Mouse (Mus musculus): Measurements from ENCODE around the gene Slc2a6. TPM values are rescaled to one million over a fixed set of nuclear protein-coding genes. Genes with fewer than 3 reads are reported as not detected.

Gene Slc2a6
- not detected for polyA plus RNA-seq (2015; fragmentation: Illumina TruSeq; extraction: RNeasy Lipid Tissue Mini Kit (QIAGEN cat#74804); ENCODE audit: insufficient read depth, low read depth, low replicate concordance)

GRCm38 (mm10) chr2:27027618-27028436, at the start of gene Slc2a6:
TSS of gene Slc2a6 (minus strand) at chr2:27027998.

GRCm38 (mm10) chr2:27071978-27072377, 44.2 kb upstream of the Slc2a6 start, which contains the start of gene Mymk:
TSS of gene Mymk (minus strand) at chr2:27072179.

GRCm38 (mm10) chr2:27009714-27010244, 18.0 kb downstream of the Slc2a6 start, which contains the start of gene Cacfd1:
TSS of gene Cacfd1 (plus strand) at chr2:27009926.

GRCm38 (mm10) chr2:26973116-26973515, 54.7 kb downstream of the Slc2a6 start, which contains the start of gene Adamts13:
TSS of gene Adamts13 (plus strand) at chr2:26973416.

Other genes starting within 250 kb of the Slc2a6 start
- not detected for gene Abo, start 163.0 kb downstream of the Slc2a6 start, polyA plus RNA-seq (2015; fragmentation: Illumina TruSeq; extraction: RNeasy Lipid Tissue Mini Kit (QIAGEN cat#74804); ENCODE audit: insufficient read depth, low read depth, low replicate concordance)
- 4.1 TPM for gene Surf6, start 125.1 kb downstream of the Slc2a6 start, polyA plus RNA-seq (2015; fragmentation: Illumina TruSeq; extraction: RNeasy Lipid Tissue Mini Kit (QIAGEN cat#74804); ENCODE audit: insufficient read depth, low read depth, low replicate concordance)
- 7.5 TPM for gene Med22, start 117.3 kb downstream of the Slc2a6 start, polyA plus RNA-seq (2015; fragmentation: Illumina TruSeq; extraction: RNeasy Lipid Tissue Mini Kit (QIAGEN cat#74804); ENCODE audit: insufficient read depth, low read depth, low replicate concordance)
- 474 TPM for gene Rpl7a, start 117.2 kb downstream of the Slc2a6 start, polyA plus RNA-seq (2015; fragmentation: Illumina TruSeq; extraction: RNeasy Lipid Tissue Mini Kit (QIAGEN cat#74804); ENCODE audit: insufficient read depth, low read depth, low replicate concordance)
- gene Surf2, start 111.6 kb downstream of the Slc2a6 start, polyA plus RNA-seq (2015; fragmentation: Illumina TruSeq; extraction: RNeasy Lipid Tissue Mini Kit (QIAGEN cat#74804); ENCODE audit: insufficient read depth, low read depth, low replicate concordance) = 24.0 TPM
- gene Surf1, start 111.5 kb downstream of the Slc2a6 start, polyA plus RNA-seq (2015; fragmentation: Illumina TruSeq; extraction: RNeasy Lipid Tissue Mini Kit (QIAGEN cat#74804); ENCODE audit: insufficient read depth, low read depth, low replicate concordance) = 20.5 TPM
- 38.4 TPM for gene Surf4, start 94.1 kb downstream of the Slc2a6 start, polyA plus RNA-seq (2015; fragmentation: Illumina TruSeq; extraction: RNeasy Lipid Tissue Mini Kit (QIAGEN cat#74804); ENCODE audit: insufficient read depth, low read depth, low replicate concordance)
- gene Stkld1, start 94.0 kb downstream of the Slc2a6 start, polyA plus RNA-seq (2015; fragmentation: Illumina TruSeq; extraction: RNeasy Lipid Tissue Mini Kit (QIAGEN cat#74804); ENCODE audit: insufficient read depth, low read depth, low replicate concordance) = not detected
- gene Rexo4, start 63.6 kb downstream of the Slc2a6 start, polyA plus RNA-seq (2015; fragmentation: Illumina TruSeq; extraction: RNeasy Lipid Tissue Mini Kit (QIAGEN cat#74804); ENCODE audit: insufficient read depth, low read depth, low replicate concordance) = 13.2 TPM
- gene Adamts13, start 54.6 kb downstream of the Slc2a6 start, polyA plus RNA-seq (2015; fragmentation: Illumina TruSeq; extraction: RNeasy Lipid Tissue Mini Kit (QIAGEN cat#74804); ENCODE audit: insufficient read depth, low read depth, low replicate concordance) = not detected
- 19.2 TPM for gene Cacfd1, start 18.1 kb downstream of the Slc2a6 start, polyA plus RNA-seq (2015; fragmentation: Illumina TruSeq; extraction: RNeasy Lipid Tissue Mini Kit (QIAGEN cat#74804); ENCODE audit: insufficient read depth, low read depth, low replicate concordance)
- not detected for gene Mymk, start 44.2 kb upstream of the Slc2a6 start, polyA plus RNA-seq (2015; fragmentation: Illumina TruSeq; extraction: RNeasy Lipid Tissue Mini Kit (QIAGEN cat#74804); ENCODE audit: insufficient read depth, low read depth, low replicate concordance)
- gene Adamtsl2, start 51.4 kb upstream of the Slc2a6 start, polyA plus RNA-seq (2015; fragmentation: Illumina TruSeq; extraction: RNeasy Lipid Tissue Mini Kit (QIAGEN cat#74804); ENCODE audit: insufficient read depth, low read depth, low replicate concordance) = 3.9 TPM
- gene Fam163b, start 114.5 kb upstream of the Slc2a6 start, polyA plus RNA-seq (2015; fragmentation: Illumina TruSeq; extraction: RNeasy Lipid Tissue Mini Kit (QIAGEN cat#74804); ENCODE audit: insufficient read depth, low read depth, low replicate concordance) = not detected
- gene Dbh, start 137.2 kb upstream of the Slc2a6 start, polyA plus RNA-seq (2015; fragmentation: Illumina TruSeq; extraction: RNeasy Lipid Tissue Mini Kit (QIAGEN cat#74804); ENCODE audit: insufficient read depth, low read depth, low replicate concordance) = not detected
- 19.0 TPM for gene Sardh, start 220.3 kb upstream of the Slc2a6 start, polyA plus RNA-seq (2015; fragmentation: Illumina TruSeq; extraction: RNeasy Lipid Tissue Mini Kit (QIAGEN cat#74804); ENCODE audit: insufficient read depth, low read depth, low replicate concordance)